Mouse (Mus musculus) gastrocnemius, postnatal 14 days (tissue): Measurements from ENCODE around the gene Trim63. TPM values are rescaled to one million over a fixed set of nuclear protein-coding genes. Genes with fewer than 3 reads are reported as not detected.

ENCODE experiments used
- DNase-seq: peaks from one replicate; pipeline ENCODE4 v3.0.0; 2021; ENCODE audit warnings: mixed read lengths
- intact Hi-C: fragments of 180-260 bp; cut with DNase I; formaldehyde crosslinking; loops from one replicate; pipeline ENCODE4 v1.15.1; 2025; ENCODE audit warnings: low total_unique reads
- total RNA-seq, 2 experiments: library from RNA; stranded (reverse); gene quantifications; 2 replicates each; pipeline ENCODE4 v1.2.3; 2021

Trim63 gene
- total RNA-seq, 2 experiments from 2014 or later, result 103 to 224 TPM

- intact Hi-C loops, result no loop called here
- DNase-seq, result peak; percentile 68
These were observed 41.9 kb downstream of the Trim63 start for GRCm38 (mm10) chr4:134356591-134357460.

GRCm38 (mm10) chr4:134357461-134357771 lies 42.5 kb downstream of the Trim63 start:
- intact Hi-C loops, result no loop called here
- DNase-seq, result no peak

GRCm38 (mm10) chr4:134359649-134360048 lies 44.7 kb downstream of the Trim63 start:
- DNase-seq, result no peak
- intact Hi-C loops, result no loop called here

- no peak for DNase-seq
- intact Hi-C loops, result no loop called here
These were observed 46.3 kb downstream of the Trim63 start for GRCm38 (mm10) chr4:134361215-134361614.

- DNase-seq, result no peak
- intact Hi-C loops, result no loop called here
These were observed 47.2 kb downstream of the Trim63 start for GRCm38 (mm10) chr4:134362124-134362523.

GRCm38 (mm10) chr4:134362586-134362985 lies 47.7 kb downstream of the Trim63 start:
- no peak for DNase-seq
- intact Hi-C loops, result no loop called here

- DNase-seq, result no peak
- intact Hi-C loops, result no loop called here
These were observed 50.4 kb downstream of the Trim63 start for GRCm38 (mm10) chr4:134365280-134365679.

GRCm38 (mm10) chr4:134370649-134371221 lies 55.8 kb downstream of the Trim63 start:
- intact Hi-C loops, result loop anchor here (10.0 kb wide), 1 partner anchor 116 kb away; the partner anchor contains the start of gene Grrp1

GRCm38 (mm10) chr4:134371316-134371855 lies 56.5 kb downstream of the Trim63 start:
- intact Hi-C loops, result loop anchor here (10.0 kb wide), 1 partner anchor 117 kb away; the partner anchor contains the start of gene Grrp1
- DNase-seq, result peak; percentile 38

More at GRCm38 (mm10) chr4:134370649-134371221, 55.8 kb downstream of the Trim63 start:
- DNase-seq, result no peak

- DNase-seq, result peak; percentile 84
- intact Hi-C loops, result loop anchor here (10.0 kb wide), 1 partner anchor 118 kb away; the partner anchor contains the start of gene Grrp1
These were observed 57.4 kb downstream of the Trim63 start for GRCm38 (mm10) chr4:134372294-134372747.

GRCm38 (mm10) chr4:134373295-134373694 lies 58.4 kb downstream of the Trim63 start:
- intact Hi-C loops, result loop anchor here (10.0 kb wide), 1 partner anchor 118 kb away; the partner anchor contains the start of gene Grrp1
- DNase-seq, result no peak

GRCm38 (mm10) chr4:134374306-134374705 lies 59.4 kb downstream of the Trim63 start:
- intact Hi-C loops, result loop anchor here (10.0 kb wide), 1 partner anchor 120 kb away; the partner anchor contains the start of gene Grrp1

GRCm38 (mm10) chr4:134378089-134378615 lies 63.2 kb downstream of the Trim63 start:
- intact Hi-C loops, result loop anchor here (10.0 kb wide), 1 partner anchor 123 kb away; the partner anchor contains the start of gene Grrp1

More at GRCm38 (mm10) chr4:134374306-134374705, 59.4 kb downstream of the Trim63 start:
- DNase-seq, result no peak

More at GRCm38 (mm10) chr4:134378089-134378615, 63.2 kb downstream of the Trim63 start:
- DNase-seq, result no peak

Other genes starting within 250 kb of the Trim63 start
- gene Cd52, start 220.0 kb upstream of the Trim63 start, total RNA-seq, result 1 to 10 TPM in 1 of 2 experiments, under 1 TPM in 1; 0.51 to 1.7 TPM
- 1 to 10 TPM in 1 of 2 experiments, under 1 TPM in 1; 0.70 to 1.2 TPM for gene Ubxn11, start 212.6 kb upstream of the Trim63 start, total RNA-seq
- 10 to 100 TPM; 30.4 to 37.5 TPM for gene Sh3bgrl3, start 186.3 kb upstream of the Trim63 start, total RNA-seq
- gene Cep85, start 128.0 kb upstream of the Trim63 start, total RNA-seq, result 10 to 100 TPM; 31.9 to 49.8 TPM
- not detected for gene Gm7534, start 112.1 kb upstream of the Trim63 start, total RNA-seq
- under 1 TPM; 0.16 to 0.23 TPM for gene Catsper4, start 87.7 kb upstream of the Trim63 start, total RNA-seq
- gene Cnksr1, start 76.7 kb upstream of the Trim63 start, total RNA-seq, result 1 to 10 TPM; 7.5 to 8.9 TPM
- gene E130218I03Rik, start 71.5 kb upstream of the Trim63 start, total RNA-seq, result not detected
- 1 to 10 TPM; 4.1 to 4.7 TPM for gene Zfp593, start 69.5 kb upstream of the Trim63 start, total RNA-seq
- not detected for gene Gm30191, start 68.2 kb upstream of the Trim63 start, total RNA-seq
- gene Grrp1, start 61.0 kb upstream of the Trim63 start, total RNA-seq, result 1 to 10 TPM; 5.9 to 6.0 TPM
- 1 to 10 TPM; 4.8 to 5.3 TPM for gene Pdik1l, start 27.2 kb upstream of the Trim63 start, total RNA-seq
- gene Slc30a2, start 28.1 kb downstream of the Trim63 start, total RNA-seq, result 1 to 10 TPM in 1 of 2 experiments, under 1 TPM in 1; 0.47 to 6.3 TPM
- gene Extl1, start 68.7 kb downstream of the Trim63 start, total RNA-seq, result 10 to 100 TPM; 36.3 to 37.2 TPM
- 1 to 10 TPM; 3.2 to 3.4 TPM for gene Pafah2, start 81.2 kb downstream of the Trim63 start, total RNA-seq
- gene Stmn1, start 153.2 kb downstream of the Trim63 start, total RNA-seq, result 10 to 100 TPM; 29.4 to 37.7 TPM
- gene Paqr7, start 181.6 kb downstream of the Trim63 start, total RNA-seq, result 1 to 10 TPM; 3.9 to 5.4 TPM
- gene Aunip, start 195.9 kb downstream of the Trim63 start, total RNA-seq, result under 1 TPM; 0.29 to 0.86 TPM
- gene Mtfr1l, start 220.3 kb downstream of the Trim63 start, total RNA-seq, result 100 to 1,000 TPM; 113 to 118 TPM
- gene Selenon, start 237.0 kb downstream of the Trim63 start, total RNA-seq, result 10 to 100 TPM; 16.4 to 18.5 TPM